Mouse (Mus musculus): ENCODE data around the gene Msl2. TPM values are rescaled to one million over a fixed set of nuclear protein-coding genes. Genes with fewer than 3 reads are reported as not detected.
A peak's percentile ranks its signal among the peaks of the same experiment; 100 is the strongest.

Gene Msl2
- polyA plus RNA-seq, 1 experiment from 2014 or later, result 2.7 TPM

GRCm38 (mm10) chr9:101104931-101105330, 31.0 kb downstream of the Msl2 start:
- WGBS, result 84% methylated on average over 11 of the region's 11 CpGs
- peaks cover under 1% of the 10 kb centered on the region; the same call in 1 of the 2 replicates for H3K4me1 ChIP-seq (ENCODE audit: control insufficient read depth, insufficient read depth, low read depth, low read length)
- H3K4me2 ChIP-seq (ENCODE audit: low read length), result no peak overlapping the region
- ATAC-seq, result no peak
- no peaks in the 10 kb centered on the region for H3K27me3 ChIP-seq (replicated peaks; ENCODE audit: control insufficient read depth, insufficient read depth, low read length)
- H3K27ac ChIP-seq (ENCODE audit: low read depth, low read length), result no peak overlapping the region
- H3K36me3 ChIP-seq (ENCODE audit: control insufficient read depth, insufficient read depth, low read length), result peaks cover 4% of the 10 kb centered on the region
- H3K4me3 ChIP-seq (ENCODE audit: low read length), result no peak overlapping the region
- H3K9me3 ChIP-seq (ENCODE audit: control insufficient read depth, low read length), result no peaks in the 10 kb centered on the region
- H3K9ac ChIP-seq (ENCODE audit: low read depth, low read length), result no peak overlapping the region

GRCm38 (mm10) chr9:101105735-101106134, 31.8 kb downstream of the Msl2 start:
- H3K36me3 ChIP-seq (ENCODE audit: control insufficient read depth, insufficient read depth, low read length), result peaks cover 4% of the 10 kb centered on the region
- H3K27ac ChIP-seq (ENCODE audit: low read depth, low read length), result no peak overlapping the region
- 95% methylated on average over 6 of the region's 6 CpGs for WGBS
- H3K9me3 ChIP-seq (ENCODE audit: control insufficient read depth, low read length), result no peaks in the 10 kb centered on the region
- H3K4me1 ChIP-seq (ENCODE audit: control insufficient read depth, insufficient read depth, low read depth, low read length), result peaks cover 3% of the 10 kb centered on the region; the same call in 1 of the 2 replicates
- H3K4me3 ChIP-seq (ENCODE audit: low read length), result no peak overlapping the region
- H3K4me2 ChIP-seq (ENCODE audit: low read length), result no peak overlapping the region
- no peak for ATAC-seq
- no peak overlapping the region for H3K9ac ChIP-seq (ENCODE audit: low read depth, low read length)
- H3K27me3 ChIP-seq (replicated peaks; ENCODE audit: control insufficient read depth, insufficient read depth, low read length), result no peaks in the 10 kb centered on the region

- H3K27me3 ChIP-seq (replicated peaks; ENCODE audit: control insufficient read depth, insufficient read depth, low read length), result no peaks in the 10 kb centered on the region
- H3K27ac ChIP-seq (ENCODE audit: low read depth, low read length), result no peak overlapping the region
- H3K4me1 ChIP-seq (ENCODE audit: control insufficient read depth, insufficient read depth, low read depth, low read length), result peaks cover 3% of the 10 kb centered on the region; the same call in 1 of the 2 replicates
- no peak overlapping the region for H3K4me2 ChIP-seq (ENCODE audit: low read length)
- peaks cover 2% of the 10 kb centered on the region; the same call in 1 of the 2 replicates for H3K36me3 ChIP-seq (ENCODE audit: control insufficient read depth, insufficient read depth, low read length)
- no peak for ATAC-seq
- WGBS, result 85% methylated on average over 3 of the region's 3 CpGs
- no peaks in the 10 kb centered on the region for H3K9me3 ChIP-seq (ENCODE audit: control insufficient read depth, low read length)
- no peak overlapping the region for H3K4me3 ChIP-seq (ENCODE audit: low read length)
- H3K9ac ChIP-seq (ENCODE audit: low read depth, low read length), result no peak overlapping the region
These were observed 33.5 kb downstream of the Msl2 start for GRCm38 (mm10) chr9:101107386-101107785.

- peak; percentile 52; the same call in 1 of the 2 replicates for ATAC-seq
- H3K9ac ChIP-seq (ENCODE audit: low read depth, low read length), result no peak overlapping the region
- no peaks in the 10 kb centered on the region for H3K27me3 ChIP-seq (replicated peaks; ENCODE audit: control insufficient read depth, insufficient read depth, low read length)
- no peak overlapping the region for H3K4me2 ChIP-seq (ENCODE audit: low read length)
- H3K9me3 ChIP-seq (ENCODE audit: control insufficient read depth, low read length), result no peaks in the 10 kb centered on the region
- H3K4me3 ChIP-seq (ENCODE audit: low read length), result no peak overlapping the region
- H3K36me3 ChIP-seq (ENCODE audit: control insufficient read depth, insufficient read depth, low read length), result peaks cover 2% of the 10 kb centered on the region; the same call in 1 of the 2 replicates
- peaks cover 3% of the 10 kb centered on the region; the same call in 1 of the 2 replicates for H3K4me1 ChIP-seq (ENCODE audit: control insufficient read depth, insufficient read depth, low read depth, low read length)
- WGBS, result 37% methylated on average over 3 of the region's 3 CpGs
- H3K27ac ChIP-seq (ENCODE audit: low read depth, low read length), result no peak overlapping the region
These were observed 36.1 kb downstream of the Msl2 start for GRCm38 (mm10) chr9:101110013-101110412.

- H3K27ac ChIP-seq (ENCODE audit: low read depth, low read length), result no peak overlapping the region
- WGBS, result 95% methylated on average over 4 of the region's 4 CpGs
- H3K4me2 ChIP-seq (ENCODE audit: low read length), result no peak overlapping the region
- no peaks in the 10 kb centered on the region for H3K27me3 ChIP-seq (replicated peaks; ENCODE audit: control insufficient read depth, insufficient read depth, low read length)
- H3K36me3 ChIP-seq (ENCODE audit: control insufficient read depth, insufficient read depth, low read length), result peaks cover 2% of the 10 kb centered on the region; the same call in 1 of the 2 replicates
- H3K4me3 ChIP-seq (ENCODE audit: low read length), result no peak overlapping the region
- no peak for ATAC-seq
- no peaks in the 10 kb centered on the region for H3K9me3 ChIP-seq (ENCODE audit: control insufficient read depth, low read length)
- no peak overlapping the region for H3K9ac ChIP-seq (ENCODE audit: low read depth, low read length)
- peaks cover 3% of the 10 kb centered on the region; the same call in 1 of the 2 replicates for H3K4me1 ChIP-seq (ENCODE audit: control insufficient read depth, insufficient read depth, low read depth, low read length)
These were observed 39.4 kb downstream of the Msl2 start for GRCm38 (mm10) chr9:101113317-101113716.

- 88% methylated on average over 8 of the region's 8 CpGs for WGBS
- Histone ChIP-seq H3K4me3 (ENCODE audit: low read length) (no peak overlapping the region), H3K9ac (ENCODE audit: low read depth, low read length) (no peak overlapping the region), H3K27me3 (replicated peaks; ENCODE audit: control insufficient read depth, insufficient read depth, low read length) (no peaks in the 10 kb centered on the region), H3K9me3 (ENCODE audit: control insufficient read depth, low read length) (no peaks in the 10 kb centered on the region), H3K4me1 (ENCODE audit: control insufficient read depth, insufficient read depth, low read depth, low read length) (peaks cover 3% of the 10 kb centered on the region; the same call in 1 of the 2 replicates), H3K36me3 (ENCODE audit: control insufficient read depth, insufficient read depth, low read length) (peaks cover 2% of the 10 kb centered on the region; the same call in 1 of the 2 replicates), H3K4me2 (ENCODE audit: low read length) (no peak overlapping the region), H3K27ac (ENCODE audit: low read depth, low read length) (no peak overlapping the region)
- no peak for ATAC-seq
These were observed 40.4 kb downstream of the Msl2 start for GRCm38 (mm10) chr9:101114182-101114884.

GRCm38 (mm10) chr9:101143635-101144034, 69.7 kb downstream of the Msl2 start:
- ATAC-seq, result no peak
- Histone ChIP-seq H3K4me3 (ENCODE audit: low read length) (no peak overlapping the region), H3K4me1 (ENCODE audit: control insufficient read depth, insufficient read depth, low read depth, low read length) (no peaks in the 10 kb centered on the region), H3K27me3 (replicated peaks; ENCODE audit: control insufficient read depth, insufficient read depth, low read length) (no peaks in the 10 kb centered on the region), H3K9me3 (ENCODE audit: control insufficient read depth, low read length) (no peaks in the 10 kb centered on the region), H3K27ac (ENCODE audit: low read depth, low read length) (no peak overlapping the region), H3K36me3 (ENCODE audit: control insufficient read depth, insufficient read depth, low read length) (peaks cover 13% of the 10 kb centered on the region), H3K9ac (ENCODE audit: low read depth, low read length) (no peak overlapping the region), H3K4me2 (ENCODE audit: low read length) (no peak overlapping the region)
- WGBS, result 94% methylated on average over 4 of the region's 4 CpGs

GRCm38 (mm10) chr9:101152872-101153271, 79.0 kb downstream of the Msl2 start:
- H3K4me3 ChIP-seq (ENCODE audit: low read length), result no peak overlapping the region
- no peaks in the 10 kb centered on the region for H3K27me3 ChIP-seq (replicated peaks; ENCODE audit: control insufficient read depth, insufficient read depth, low read length)
- no peak overlapping the region for H3K27ac ChIP-seq (ENCODE audit: low read depth, low read length)
- no peak overlapping the region for H3K4me2 ChIP-seq (ENCODE audit: low read length)
- H3K9ac ChIP-seq (ENCODE audit: low read depth, low read length), result no peak overlapping the region
- no peaks in the 10 kb centered on the region for H3K4me1 ChIP-seq (ENCODE audit: control insufficient read depth, insufficient read depth, low read depth, low read length)
- ATAC-seq, result no peak
- peaks cover 6% of the 10 kb centered on the region; the same call in 1 of the 2 replicates for H3K36me3 ChIP-seq (ENCODE audit: control insufficient read depth, insufficient read depth, low read length)
- WGBS, result 74% methylated on average over 5 of the region's 5 CpGs
- H3K9me3 ChIP-seq (ENCODE audit: control insufficient read depth, low read length), result no peaks in the 10 kb centered on the region
